Mouse (Mus musculus) erythroblast, adult 5-6 weeks (primary cell): ENCODE data around the gene Noc3l. TPM values are rescaled to one million over a fixed set of nuclear protein-coding genes. Genes with fewer than 3 reads are reported as not detected.

ENCODE experiments used
- ATAC-seq: replicated peaks from 2 replicates; pipeline ENCODE4 v1.8.0; 2016; ENCODE audit warnings: moderate number of reproducible peaks, mild to moderate bottlenecking, moderate TSS enrichment, inconsistent platforms; ENCODE audit not compliant: poor library complexity, low FRiP score, severe bottlenecking
- total RNA-seq, 2 experiments: library from RNA; stranded (forward) in 1 of 2; stranded (reverse) in 1 of 2; fragments of 150-400 nt in 1 of 2; fragments of 200-764, 138-1000 nt in 1 of 2; gene quantifications; 2 replicates each; pipeline versions ENCODE4 v1.2.3 to v1.2.4; 2015 to 2017; ENCODE audit warnings: low replicate concordance in 2 of 2

Gene Noc3l
- total RNA-seq (2015; ENCODE audit: low replicate concordance) (1.3 and 3.1 TPM in 2 replicates), total RNA-seq (2017; ENCODE audit: low replicate concordance) (3.3 and 4.7 TPM in 2 replicates)

GRCm38 (mm10) chr19:38818766-38819426 is at the start of gene Noc3l:
Noc3l (minus strand) TSS chr19:38819237.
- peak; percentile 92 for ATAC-seq

- no peak for ATAC-seq
Observed at GRCm38 (mm10) chr19:38862523-38862922, 43.5 kb upstream of the Noc3l start.

- ATAC-seq, result no peak
Observed at GRCm38 (mm10) chr19:38858224-38858623, 39.2 kb upstream of the Noc3l start.

- ATAC-seq, result no peak
Observed at GRCm38 (mm10) chr19:38846373-38846772, 27.3 kb upstream of the Noc3l start.

GRCm38 (mm10) chr19:38844817-38845216 is 25.8 kb upstream of the Noc3l start:
- ATAC-seq, result no peak

- ATAC-seq, result peak; percentile 53
Observed at GRCm38 (mm10) chr19:38837171-38837641, 18.2 kb upstream of the Noc3l start.

GRCm38 (mm10) chr19:38836438-38837170 is 17.6 kb upstream of the Noc3l start, which contains the start of gene Tbc1d12:
Tbc1d12 (plus strand) TSS chr19:38836579.
- peak; percentile 93 for ATAC-seq

- no peak for ATAC-seq
Observed at GRCm38 (mm10) chr19:38836084-38836437, 17.0 kb upstream of the Noc3l start.

- no peak for ATAC-seq
Observed at GRCm38 (mm10) chr19:38833224-38833623, 14.2 kb upstream of the Noc3l start.

GRCm38 (mm10) chr19:38820186-38820804 is 1.3 kb upstream of the Noc3l start:
- ATAC-seq, result peak; percentile 80

GRCm38 (mm10) chr19:38819427-38819802 is 378 bp upstream of the Noc3l start:
- ATAC-seq, result peak; percentile 59

GRCm38 (mm10) chr19:38818191-38818590 is 846 bp downstream of the Noc3l start:
- no peak for ATAC-seq

GRCm38 (mm10) chr19:38798801-38799200 is 20.2 kb downstream of the Noc3l start:
- ATAC-seq, result no peak

- no peak for ATAC-seq
Observed at GRCm38 (mm10) chr19:38798291-38798690, 20.7 kb downstream of the Noc3l start.

GRCm38 (mm10) chr19:38796546-38796945 is 22.5 kb downstream of the Noc3l start:
- ATAC-seq, result no peak

GRCm38 (mm10) chr19:38793563-38794045 is 25.4 kb downstream of the Noc3l start:
- no peak for ATAC-seq

GRCm38 (mm10) chr19:38787756-38788155 is 31.3 kb downstream of the Noc3l start:
- ATAC-seq, result no peak

GRCm38 (mm10) chr19:38783542-38783941 is 35.5 kb downstream of the Noc3l start:
- no peak for ATAC-seq

- no peak for ATAC-seq
Observed at GRCm38 (mm10) chr19:38778805-38779204, 40.2 kb downstream of the Noc3l start.

- no peak for ATAC-seq
Observed at GRCm38 (mm10) chr19:38775548-38775947, 43.5 kb downstream of the Noc3l start.

GRCm38 (mm10) chr19:38766306-38766705 is 52.7 kb downstream of the Noc3l start:
- no peak for ATAC-seq
